Mouse (Mus musculus) T-helper 2 cell (primary cell): ENCODE data around the gene Lrmda.

Experiments used
- in situ Hi-C: fragments of 300-600 bp; cut with MboI, MseI; formaldehyde crosslinking; loops from one replicate; pipeline ENCODE4 v1.15.1; 2025; ENCODE audit warnings: high pct_unique_total_duplicates

Lrmda gene

GRCm38 (mm10) chr14:22495286-22495685, 475.8 kb downstream of the Lrmda start:
- in situ Hi-C loops: no loop called here

DNA sequence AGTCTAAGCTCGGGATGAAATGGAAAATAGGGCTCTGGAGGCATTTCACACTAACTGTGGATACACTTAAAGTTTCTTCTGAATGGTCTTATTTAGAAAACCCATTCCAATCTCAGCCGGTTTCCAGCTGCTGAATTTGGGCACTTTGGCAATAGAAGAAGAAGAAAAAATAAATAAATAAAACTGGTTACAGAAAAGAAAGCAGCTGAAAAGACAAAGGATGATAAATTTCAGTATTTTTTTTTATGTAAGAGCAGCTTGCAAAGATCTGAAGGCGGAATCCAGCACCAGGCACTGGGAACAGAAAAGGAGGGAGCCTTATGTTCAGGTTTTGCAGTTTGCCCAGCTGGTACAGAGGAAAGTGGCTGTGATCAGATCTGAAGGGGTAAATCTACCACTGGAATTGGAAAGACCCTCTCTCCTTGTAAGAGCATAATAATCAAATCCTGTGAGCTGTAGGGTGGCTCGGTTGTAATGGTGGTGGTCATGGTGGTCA, 478.2 kb downstream of the Lrmda start:
- in situ Hi-C loops: no loop called here

DNA sequence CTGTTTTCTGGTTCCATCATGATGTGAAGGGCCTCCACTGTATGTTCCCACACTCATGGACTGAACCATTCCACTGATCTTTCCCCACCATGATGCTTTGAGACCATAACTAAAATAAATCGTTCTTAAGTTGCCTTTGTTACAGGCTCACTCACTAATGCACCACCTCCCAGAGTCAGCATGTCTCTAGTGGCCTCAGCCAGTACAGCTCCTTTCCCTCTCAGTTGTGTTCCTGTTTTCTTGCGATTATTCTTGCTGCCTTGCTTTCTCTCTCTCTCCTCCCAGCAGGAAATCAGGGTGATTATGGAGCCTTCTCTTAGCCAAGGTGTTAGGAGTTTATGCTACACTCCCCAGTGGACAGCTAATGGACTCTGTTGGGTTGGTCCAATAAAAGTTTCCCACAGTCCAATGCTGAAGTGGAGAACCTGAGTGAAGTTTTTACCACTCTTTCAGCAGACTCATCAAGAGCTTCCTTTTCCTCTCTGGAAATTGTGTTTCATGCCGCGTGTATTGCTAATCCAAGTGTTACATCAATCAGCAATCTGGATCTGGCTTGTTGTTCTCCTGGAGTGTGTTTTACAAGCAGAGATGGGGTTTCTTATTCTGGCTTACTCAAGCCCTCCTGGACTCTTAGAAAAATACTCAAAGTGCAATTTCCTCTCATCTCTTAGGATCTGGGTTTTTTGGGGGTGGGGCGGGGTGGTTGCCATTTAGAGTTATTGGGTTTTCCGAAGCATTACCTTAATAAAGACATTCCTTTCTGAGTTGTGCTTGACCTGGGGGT, 490.4 kb downstream of the Lrmda start:
- in situ Hi-C loops: no loop called here

GRCm38 (mm10) chr14:22510531-22510785, 490.9 kb downstream of the Lrmda start:
- in situ Hi-C loops: no loop called here

DNA sequence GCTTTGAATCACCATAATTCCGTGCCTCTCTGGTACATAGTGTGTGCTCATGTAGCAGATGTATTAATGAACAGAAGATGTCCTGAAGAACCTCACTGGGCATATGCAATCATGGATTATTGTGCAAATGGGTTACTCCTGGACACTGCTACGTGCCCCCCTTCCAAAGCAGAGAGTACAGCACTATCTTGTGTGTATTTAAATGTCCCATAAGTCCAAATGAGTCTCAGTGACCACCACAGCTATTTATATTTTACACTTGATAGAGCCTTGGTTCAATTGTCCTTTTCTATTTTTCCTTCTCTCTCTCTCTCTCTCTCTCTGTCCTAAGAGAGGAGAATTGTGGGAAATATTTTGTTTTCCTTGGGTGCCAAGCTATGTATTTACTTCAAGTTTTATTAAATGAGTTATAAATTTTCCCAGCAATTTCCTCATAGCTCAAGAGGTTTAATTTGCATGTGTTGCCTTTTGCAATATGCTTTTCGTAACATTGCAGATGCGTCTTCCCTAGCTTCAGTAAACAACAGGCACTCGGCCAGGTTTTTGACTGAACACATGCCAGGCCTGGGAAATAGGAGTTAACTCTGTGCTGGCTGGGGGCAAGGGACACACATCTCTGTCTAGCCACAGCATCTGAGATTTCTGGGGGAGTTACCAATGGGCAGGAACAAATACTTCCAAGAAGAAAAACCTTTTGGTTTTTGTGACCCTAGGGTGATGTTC, 495.0 kb downstream of the Lrmda start:
- in situ Hi-C loops: no loop called here

DNA sequence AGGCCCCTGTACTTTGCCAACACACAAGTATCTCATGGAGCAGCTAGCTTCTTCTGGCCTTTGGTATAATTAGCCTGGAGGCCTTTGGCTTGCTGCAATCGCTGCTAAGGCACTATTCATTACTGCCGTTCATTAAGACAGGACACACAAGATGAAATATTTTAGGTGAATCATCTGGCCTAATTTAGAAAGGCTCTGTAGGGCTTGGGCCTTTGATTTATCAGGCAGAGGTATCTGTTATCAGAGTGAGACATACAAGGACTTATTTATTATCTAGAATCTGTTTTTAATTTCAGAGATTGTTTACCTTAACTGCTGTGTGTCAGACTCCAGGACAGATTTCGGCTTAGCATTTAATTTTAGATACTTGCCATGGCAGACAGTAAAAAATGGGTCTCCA, 511.2 kb downstream of the Lrmda start:
- in situ Hi-C loops: no loop called here

DNA sequence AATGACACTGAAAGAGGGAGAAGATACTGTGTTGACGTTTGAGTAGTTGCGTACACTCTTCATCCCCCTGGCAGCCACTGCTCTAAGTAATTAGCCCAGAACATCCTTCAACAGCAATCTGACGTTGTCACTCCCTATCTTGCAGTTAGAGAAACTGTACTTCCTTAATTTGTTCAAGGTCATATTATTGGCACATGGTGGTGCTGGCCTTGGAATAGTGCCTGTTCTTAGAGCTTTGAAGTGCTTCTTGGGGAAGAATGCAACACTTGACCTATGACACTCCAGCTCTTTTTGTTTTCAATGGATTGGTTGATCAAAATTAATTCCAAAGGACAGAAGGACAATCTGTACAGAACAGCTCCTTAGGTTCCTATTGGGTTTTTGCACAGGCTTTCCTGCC, 514.0 kb downstream of the Lrmda start:
- in situ Hi-C loops: no loop called here

DNA sequence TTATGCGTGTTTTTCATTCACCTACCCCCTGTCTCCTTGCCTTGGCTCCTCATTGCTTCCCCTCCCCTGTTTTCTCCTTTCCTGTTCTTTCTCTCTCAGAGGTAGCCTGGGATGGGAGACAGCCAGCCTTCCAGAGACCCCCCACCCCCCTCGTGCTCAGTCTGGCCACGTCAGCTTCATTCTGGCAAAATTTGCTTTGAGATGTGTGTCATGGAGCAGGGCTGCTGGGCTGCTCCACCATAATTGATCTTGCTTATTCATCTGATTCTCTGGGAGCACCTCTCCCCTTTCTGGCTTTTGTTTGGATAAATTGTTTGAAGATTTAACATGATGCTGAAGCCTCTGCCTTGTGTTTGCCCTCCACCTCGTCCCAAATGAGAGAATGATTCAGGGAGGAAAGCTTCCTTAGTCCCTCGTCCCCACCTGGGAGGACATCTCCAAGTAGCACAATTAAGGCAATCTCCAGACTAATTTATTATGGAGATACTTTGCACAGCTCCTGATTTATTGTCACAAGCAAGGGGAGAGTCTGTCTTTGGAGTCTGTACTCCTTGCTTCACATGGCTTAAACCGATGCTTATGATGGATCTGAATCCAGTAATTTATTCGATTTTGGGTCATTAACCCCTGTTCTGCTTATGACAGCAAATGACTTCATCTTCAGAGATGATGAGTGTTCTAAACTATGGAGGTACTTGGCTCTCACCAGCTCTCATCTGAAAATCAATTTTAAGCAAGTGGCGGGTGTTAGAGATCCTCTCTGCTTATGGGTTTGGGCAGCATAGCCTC, 526.6 kb downstream of the Lrmda start:
- in situ Hi-C loops: no loop called here

- in situ Hi-C loops: no loop called here
Measured at GRCm38 (mm10) chr14:22546676-22546984, 527.1 kb downstream of the Lrmda start.

- in situ Hi-C loops: no loop called here
Measured at GRCm38 (mm10) chr14:22548286-22548685, 528.8 kb downstream of the Lrmda start.

GRCm38 (mm10) chr14:22549166-22549565, 529.7 kb downstream of the Lrmda start:
- in situ Hi-C loops: no loop called here

DNA sequence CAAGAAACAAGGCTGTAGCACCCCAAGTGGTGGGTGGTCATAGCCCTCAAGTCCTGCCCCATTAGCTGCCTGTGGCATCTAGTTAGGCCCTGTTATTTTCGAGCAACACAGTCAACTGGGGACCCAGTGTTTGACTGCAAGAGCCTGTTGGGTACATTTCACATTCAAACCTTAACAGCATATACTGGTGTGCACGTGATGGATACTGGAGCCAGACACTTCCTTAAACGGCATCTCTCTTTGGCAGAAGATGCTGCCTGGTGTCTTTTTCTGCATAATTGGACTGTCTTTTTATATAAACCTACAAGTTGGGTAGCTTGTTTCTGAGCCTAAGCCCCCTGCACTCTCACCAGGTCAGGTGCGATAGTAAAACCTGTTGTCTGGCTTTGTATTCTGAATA, 532.8 kb downstream of the Lrmda start:
- in situ Hi-C loops: no loop called here

DNA sequence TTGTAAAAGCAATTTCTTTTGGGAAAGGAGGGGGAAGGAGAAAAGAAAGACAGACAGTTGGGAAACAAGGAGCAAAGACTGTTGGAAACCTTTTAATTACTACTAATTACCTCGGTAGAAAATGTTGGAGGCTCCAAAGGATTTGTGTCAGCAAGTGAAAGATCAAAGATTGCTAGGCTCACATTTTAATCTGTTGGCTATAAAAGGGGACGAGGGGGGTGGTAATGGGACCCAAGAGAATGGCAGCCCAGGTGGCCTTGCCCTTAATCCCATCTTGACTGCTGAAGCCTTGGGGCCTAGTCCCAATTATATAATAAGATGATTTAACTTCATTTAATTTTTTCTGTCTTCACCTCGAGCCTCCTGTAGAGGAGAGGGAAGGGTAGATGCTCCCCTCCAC, 533.3 kb downstream of the Lrmda start:
- in situ Hi-C loops: no loop called here

DNA sequence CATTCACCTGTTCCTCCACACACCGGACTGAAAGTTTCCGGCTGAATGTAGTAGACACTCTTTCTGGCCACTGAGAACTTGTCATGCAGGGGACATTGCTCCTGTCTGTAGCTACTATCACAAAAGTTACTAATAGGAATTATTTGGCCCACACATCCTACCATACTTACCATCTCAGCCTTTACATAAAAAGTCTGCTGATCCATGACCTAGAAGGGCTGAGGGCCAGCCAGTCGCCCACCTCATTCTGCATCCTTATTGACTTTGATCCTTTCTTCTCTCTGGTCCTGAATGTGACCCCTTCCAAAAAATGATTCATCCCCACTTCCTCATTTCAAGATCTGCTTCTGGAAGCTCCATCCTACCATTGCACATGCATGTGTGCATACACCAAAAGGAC, 534.2 kb downstream of the Lrmda start:
- in situ Hi-C loops: no loop called here

- in situ Hi-C loops: no loop called here
Measured at GRCm38 (mm10) chr14:22572486-22572885, 553.0 kb downstream of the Lrmda start.

DNA sequence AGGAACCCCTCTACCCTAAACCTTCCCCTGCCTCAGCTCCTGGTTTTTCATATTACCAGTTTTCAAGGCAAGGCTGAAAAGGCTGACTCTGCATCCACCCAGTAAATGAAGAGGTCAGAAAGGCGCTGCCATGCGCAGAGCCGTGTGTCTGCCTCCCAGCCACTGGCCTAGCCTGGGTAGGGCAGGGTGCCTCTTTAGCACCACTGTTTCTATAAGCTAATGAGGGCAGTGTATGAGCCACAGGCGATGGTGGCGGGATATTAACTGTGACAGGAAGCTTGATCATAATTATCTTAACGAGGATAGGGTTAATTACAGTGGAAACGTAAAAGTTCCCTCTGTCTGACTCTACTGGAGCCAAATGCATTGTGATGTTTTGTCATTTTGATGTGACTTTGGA, 554.1 kb downstream of the Lrmda start:
- in situ Hi-C loops: no loop called here

DNA sequence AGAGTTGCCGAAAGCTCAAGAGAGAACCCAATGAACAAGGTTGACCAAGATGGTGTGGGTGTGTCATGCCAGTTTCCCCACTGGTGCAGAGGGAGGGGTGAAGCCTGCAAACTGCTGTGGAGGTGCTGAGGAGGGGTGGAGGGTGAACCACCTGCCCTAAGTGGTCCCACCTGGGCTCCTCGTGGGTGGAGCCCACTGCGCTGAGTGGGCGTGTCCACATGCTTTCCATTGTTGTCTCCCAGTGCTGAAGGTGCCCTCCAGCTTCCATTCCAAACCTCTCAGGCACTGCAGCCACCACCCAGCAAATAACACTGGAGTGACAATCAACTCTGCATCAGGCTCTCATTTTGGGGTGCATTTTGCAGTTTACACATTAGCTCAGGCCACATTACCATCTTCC, 554.5 kb downstream of the Lrmda start:
- in situ Hi-C loops: no loop called here

DNA sequence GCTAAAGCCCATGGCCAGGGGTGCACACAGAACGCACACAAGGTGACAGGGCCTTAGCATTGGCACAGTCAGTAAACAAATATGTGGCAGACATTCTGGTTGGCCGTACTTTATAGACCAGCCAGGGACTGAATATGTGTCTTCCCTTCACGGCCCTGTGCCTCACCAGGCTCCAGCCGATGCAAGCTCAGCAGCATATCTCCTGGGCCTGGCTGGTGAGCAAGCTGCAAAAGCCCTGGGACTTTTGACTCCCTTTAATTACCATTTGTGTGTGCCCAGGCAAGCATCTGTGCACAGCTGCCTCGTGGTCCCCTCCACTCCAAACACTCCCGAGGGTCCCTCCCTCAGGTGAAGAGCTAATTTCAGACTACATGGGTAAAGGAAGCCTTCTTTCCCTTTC, 556.9 kb downstream of the Lrmda start:
- in situ Hi-C loops: no loop called here

DNA sequence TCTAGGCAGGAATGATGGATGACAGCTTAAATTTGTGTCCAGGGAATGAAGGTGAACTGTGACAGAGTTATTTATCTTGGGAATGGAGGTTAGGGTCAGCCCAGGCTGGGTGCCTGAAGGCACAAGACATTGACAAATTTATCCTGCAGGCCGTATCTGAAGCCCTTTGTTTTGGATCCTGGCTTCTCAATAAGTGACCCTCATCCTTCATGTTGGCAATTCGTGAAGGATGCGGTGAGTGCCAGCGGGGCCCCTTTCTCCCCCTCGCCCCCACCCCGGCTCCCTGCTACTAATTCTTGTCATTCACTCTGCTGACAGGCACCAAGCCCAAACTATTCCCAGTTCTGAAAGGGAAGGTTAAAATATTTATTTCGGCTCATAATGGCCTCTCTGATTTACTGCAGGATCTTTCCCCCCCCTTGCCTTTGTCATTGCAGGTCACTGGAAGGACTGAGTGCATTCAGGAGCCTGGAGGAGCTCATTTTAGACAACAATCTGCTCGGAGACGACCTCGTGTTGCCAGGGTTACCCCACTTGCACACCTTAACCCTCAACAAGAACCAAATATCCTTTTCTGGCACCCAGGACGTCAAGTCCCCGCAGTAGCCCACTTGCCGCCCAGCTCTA, 558.0 kb downstream of the Lrmda start:
- in situ Hi-C loops: no loop called here

- in situ Hi-C loops: no loop called here
Measured at GRCm38 (mm10) chr14:22578224-22578623, 558.7 kb downstream of the Lrmda start.

DNA sequence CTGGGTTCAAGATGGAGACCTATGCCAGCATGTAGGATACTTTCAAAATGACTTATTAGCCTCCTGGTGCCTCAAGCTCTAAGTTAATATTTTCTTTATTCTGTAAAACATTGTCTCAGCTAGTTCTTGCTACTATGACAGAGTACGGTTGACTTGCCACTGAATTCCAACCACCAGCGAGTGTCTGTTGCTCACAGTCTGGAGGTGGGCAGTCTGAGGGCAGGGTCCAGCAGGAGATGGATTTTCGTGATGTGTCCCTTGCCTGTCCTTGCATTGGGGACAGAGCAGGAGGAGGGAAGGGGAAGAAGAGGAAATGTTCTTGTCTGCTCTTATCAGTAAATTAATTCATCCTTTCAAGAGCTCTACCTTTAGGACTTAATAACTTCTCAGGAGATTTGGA, 559.5 kb downstream of the Lrmda start:
- in situ Hi-C loops: no loop called here

DNA sequence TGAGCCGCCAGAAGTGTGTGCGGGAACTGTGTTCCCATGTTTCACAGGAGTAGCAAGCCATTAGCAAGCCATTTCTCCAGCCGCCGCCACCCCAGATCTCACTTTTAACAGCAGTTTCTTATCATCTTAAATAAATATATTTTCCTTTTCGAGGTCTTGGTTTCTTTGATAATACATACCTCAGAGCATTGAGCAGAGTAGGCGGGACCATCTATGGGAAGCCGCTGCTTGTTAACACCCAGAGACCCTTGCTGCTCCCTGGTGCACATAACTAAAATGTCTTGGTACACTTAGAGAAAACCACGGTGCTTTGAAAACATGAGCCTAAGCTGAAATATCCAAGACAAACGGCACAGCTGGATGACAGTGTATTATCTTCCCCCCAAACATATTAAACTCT, 562.6 kb downstream of the Lrmda start:
- in situ Hi-C loops: loop anchor here (10.0 kb wide), 1 partner anchor 607 kb away; no protein-coding TSS in a partner anchor
